Mouse (Mus musculus) forebrain, embryonic 16.5 days (tissue): Measurements from ENCODE around the gene Cd40. TPM values are rescaled to one million over a fixed set of nuclear protein-coding genes. Genes with fewer than 3 reads are reported as not detected.

Source experiments
- ATAC-seq: fragments of 200-750 bp; cut with Nextera tagmentation; 2 replicates; pipeline ENCODE4 v1.8.0; 2017; ENCODE audit warnings: mild to moderate bottlenecking, moderate library complexity
- H3K27ac ChIP-seq: fragments of 300-500 bp; sonication (generic); 2 replicates; pipeline ENCODE4 v1.5.1; 2014; ENCODE audit warnings: low read length, control low read depth
- H3K27me3 ChIP-seq: fragments of 300-500 bp; sonication (generic); replicated peaks from 2 replicates; pipeline ENCODE4 v1.6.1; 2014; ENCODE audit warnings: low read length; ENCODE audit not compliant: control insufficient read depth, insufficient read depth
- H3K36me3 ChIP-seq: fragments of 300-500 bp; sonication (generic); 2 replicates; pipeline ENCODE4 v1.6.1; 2014; ENCODE audit not compliant: control insufficient read depth, insufficient read depth
- H3K4me1 ChIP-seq: fragments of 300-500 bp; sonication (generic); replicated peaks from 2 replicates; pipeline ENCODE4 v1.6.1; 2014; ENCODE audit warnings: low read length; ENCODE audit not compliant: control insufficient read depth, insufficient read depth
- H3K4me2 ChIP-seq: fragments of 300-500 bp; sonication (generic); 2 replicates; pipeline ENCODE4 v1.6.1; 2014; ENCODE audit warnings: mild to moderate bottlenecking, low read length, control low read depth
- H3K4me3 ChIP-seq: fragments of 300-500 bp; sonication (generic); replicated peaks from 2 replicates; pipeline ENCODE4 v1.5.1; 2014; ENCODE audit warnings: mild to moderate bottlenecking, low read length, control low read depth
- H3K9ac ChIP-seq: fragments of 300-500 bp; sonication (generic); replicated peaks from 2 replicates; pipeline ENCODE4 v1.6.1; 2014; ENCODE audit warnings: low read depth, low read length, control low read depth
- H3K9me3 ChIP-seq: fragments of 300-500 bp; sonication (generic); 2 replicates; pipeline ENCODE4 v1.6.1; 2016; ENCODE audit warnings: low read length; ENCODE audit not compliant: control insufficient read depth
- WGBS: fragments of 180-500 bp; shearing (Covaris S2); extraction: QIAGEN DNeasy Blood & Tissue Kit; methylation state at CpG from one replicate; pipeline ENCODE4 v1.1.7; 2014; 5-methylcytosine and 5-hydroxymethylcytosine counted together
- polyA plus RNA-seq: library from polyadenylated mRNA; unstranded; fragments of >200 nt; fragmentation: Nextera tagmentation; extraction: Ambion mirVana; gene quantifications from 2 replicates; pipeline ENCODE4 v1.2.1, GENCODE M21; 2015

Gene Cd40
- 5.0 and 6.2 TPM in 2 replicates for polyA plus RNA-seq

DNA sequence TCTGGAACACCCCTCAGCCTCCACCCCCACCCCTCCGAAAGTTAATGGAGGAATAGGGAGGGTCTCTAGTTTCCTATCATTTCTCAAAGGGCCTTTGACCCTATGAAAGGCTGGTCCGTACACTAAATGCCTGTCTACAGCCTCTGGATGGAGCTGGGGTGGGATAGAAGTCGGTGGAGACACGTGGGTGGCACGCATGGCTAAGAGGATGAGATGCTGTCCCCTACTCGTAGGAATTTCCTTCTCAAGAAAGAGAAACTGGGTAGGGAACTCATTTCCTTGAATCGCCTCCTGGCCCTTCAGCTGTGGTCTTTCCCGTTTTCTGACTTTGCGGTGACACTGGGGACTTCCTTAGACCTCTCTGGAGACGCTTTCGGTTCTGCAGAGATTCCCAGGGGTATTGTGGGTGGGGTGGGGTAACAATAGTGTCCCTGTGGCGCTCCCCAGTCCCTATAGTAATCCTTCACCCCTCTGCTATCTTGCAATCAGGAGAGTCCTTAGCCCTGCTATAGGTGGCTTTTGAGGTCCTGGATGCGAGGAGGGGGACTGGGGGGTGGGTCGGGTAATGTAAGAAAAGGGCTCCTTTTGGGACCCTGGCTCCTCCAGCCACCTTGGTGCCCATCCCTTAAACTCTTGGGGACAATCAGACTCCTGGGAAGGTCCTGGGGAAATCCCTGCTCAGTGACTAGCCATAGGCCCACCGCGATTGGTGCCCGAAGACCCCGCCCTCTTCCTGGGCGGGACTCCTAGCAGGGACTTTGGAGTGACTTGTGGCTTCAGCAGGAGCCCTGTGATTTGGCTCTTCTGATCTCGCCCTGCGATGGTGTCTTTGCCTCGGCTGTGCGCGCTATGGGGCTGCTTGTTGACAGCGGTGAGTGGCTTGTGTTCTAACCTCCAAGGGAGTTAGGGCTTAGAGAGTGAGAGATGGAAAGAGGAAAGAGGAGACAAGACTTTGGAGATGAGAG, at the start of gene Cd40:
Cd40 (plus strand) TSS at position 740 of the 965 bp plus-strand sequence.
- H3K9ac ChIP-seq: no peak within 1 kb of the TSS
- WGBS: 11% methylated on average over 25 of the region's 25 CpGs
- no peak for ATAC-seq
- peak within 1 kb of the TSS; percentile 4; the same call in 1 of the 2 replicates for H3K4me2 ChIP-seq
- no peak within 1 kb of the TSS for H3K4me3 ChIP-seq
- peaks cover 3% of the 10 kb centered on the region; the same call in 1 of the 2 replicates for H3K4me1 ChIP-seq
- no peaks in the 10 kb centered on the region for H3K9me3 ChIP-seq
- H3K27me3 ChIP-seq: peaks cover 3% of the 10 kb centered on the region; the same call in 1 of the 2 replicates
- H3K36me3 ChIP-seq: no peaks in the 10 kb centered on the region
- H3K27ac ChIP-seq: no peak within 1 kb of the TSS

DNA sequence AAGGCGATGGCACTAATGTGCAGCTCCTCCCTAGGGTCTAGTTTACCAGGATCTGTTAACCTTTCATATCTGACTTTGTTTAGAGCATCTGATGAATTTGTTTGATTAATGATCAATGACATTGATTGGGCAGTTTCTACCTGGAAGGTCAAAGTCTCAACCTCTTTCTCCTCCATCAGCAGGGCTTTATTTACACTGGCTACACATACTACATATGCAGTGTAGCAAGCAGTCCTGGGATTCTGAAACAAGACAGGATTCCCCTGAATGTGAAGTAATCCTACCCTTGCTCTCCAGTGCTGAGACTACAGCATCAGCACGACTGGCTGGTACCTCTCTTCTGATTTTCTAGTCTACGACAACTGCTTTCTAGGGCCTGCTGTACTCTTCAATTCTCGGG, 48.6 kb upstream of the Cd40 start:
- Histone ChIP-seq H3K4me2 (no peak overlapping the region), H3K9ac (no peak overlapping the region), H3K9me3 (no peaks in the 10 kb centered on the region), H3K4me1 (no peaks in the 10 kb centered on the region), H3K27ac (no peak overlapping the region), H3K27me3 (no peaks in the 10 kb centered on the region), H3K36me3 (peaks cover 86% of the 10 kb centered on the region), H3K4me3 (no peak overlapping the region)
- 98% methylated on average over 4 of the region's 4 CpGs for WGBS
- no peak for ATAC-seq

DNA sequence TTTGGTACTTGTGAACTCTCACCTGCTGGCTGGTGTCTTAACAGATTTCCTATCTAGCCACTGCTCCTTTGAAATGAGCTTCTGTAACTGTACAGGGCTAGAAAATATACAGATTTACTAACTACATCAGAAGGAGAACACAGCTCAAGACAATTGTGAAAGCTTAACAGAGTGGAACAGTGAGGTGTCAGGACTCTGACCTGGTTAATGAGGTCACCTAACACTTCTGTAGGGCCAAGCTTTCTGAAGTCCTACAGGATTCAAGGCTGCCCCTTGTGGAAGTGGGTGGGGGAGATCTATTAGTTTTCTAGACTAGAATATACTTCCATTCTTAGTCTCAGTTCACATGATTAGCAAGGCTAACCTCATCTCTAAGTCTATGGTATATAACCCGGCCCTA, 47.4 kb upstream of the Cd40 start:
- WGBS: 89% methylated on average over 1 of the region's 1 CpGs
- Histone ChIP-seq H3K27ac (no peak overlapping the region), H3K27me3 (no peaks in the 10 kb centered on the region), H3K4me3 (no peak overlapping the region), H3K36me3 (peaks cover 85% of the 10 kb centered on the region), H3K4me1 (no peaks in the 10 kb centered on the region), H3K4me2 (no peak overlapping the region), H3K9me3 (no peaks in the 10 kb centered on the region), H3K9ac (no peak overlapping the region)
- no peak for ATAC-seq

DNA sequence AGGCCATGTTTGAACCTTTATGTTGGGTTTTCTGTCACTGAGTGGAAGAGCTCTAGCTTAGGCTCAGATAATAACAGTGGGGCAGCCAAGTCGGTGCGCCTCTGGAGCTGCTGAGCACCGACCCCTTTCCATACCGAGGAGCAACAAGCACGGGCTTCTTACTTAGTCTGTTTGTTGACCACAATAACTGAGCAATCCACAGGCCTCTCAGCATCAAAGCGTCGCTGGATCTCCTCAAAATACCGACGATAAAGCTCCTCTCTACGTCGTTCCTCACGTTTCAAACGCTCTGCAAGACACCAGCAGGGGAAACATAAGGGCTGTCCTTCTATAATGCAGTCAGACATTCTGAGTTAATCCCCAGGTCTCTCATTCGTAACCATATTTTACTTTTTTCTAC, 46.3 kb upstream of the Cd40 start:
- Histone ChIP-seq H3K27me3 (no peaks in the 10 kb centered on the region), H3K27ac (no peak overlapping the region), H3K9me3 (no peaks in the 10 kb centered on the region), H3K9ac (no peak overlapping the region), H3K4me2 (no peak overlapping the region), H3K4me3 (no peak overlapping the region), H3K36me3 (peaks cover 73% of the 10 kb centered on the region), H3K4me1 (no peaks in the 10 kb centered on the region)
- ATAC-seq: no peak
- 96% methylated on average over 14 of the region's 14 CpGs for WGBS

DNA sequence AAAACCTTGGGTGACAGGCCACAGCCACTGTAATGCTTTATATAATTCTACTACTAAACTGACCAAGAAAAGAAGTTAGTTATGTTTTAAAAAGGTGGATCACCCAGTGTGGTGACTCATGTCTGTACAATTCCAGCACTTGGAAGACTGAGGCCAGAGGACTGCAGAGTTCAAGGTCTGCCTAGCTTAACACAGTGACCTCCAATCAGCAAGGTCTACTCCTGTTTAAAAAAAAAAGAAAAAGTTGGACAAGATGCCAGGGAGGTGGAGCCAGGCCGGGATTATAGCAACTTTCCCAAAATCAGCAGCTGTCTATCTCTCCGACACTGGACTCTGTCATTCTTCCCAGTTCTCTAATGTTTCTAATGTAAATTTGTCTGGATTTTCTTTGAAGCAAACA, 45.8 kb upstream of the Cd40 start:
- ATAC-seq: no peak
- H3K4me3 ChIP-seq: no peak overlapping the region

DNA sequence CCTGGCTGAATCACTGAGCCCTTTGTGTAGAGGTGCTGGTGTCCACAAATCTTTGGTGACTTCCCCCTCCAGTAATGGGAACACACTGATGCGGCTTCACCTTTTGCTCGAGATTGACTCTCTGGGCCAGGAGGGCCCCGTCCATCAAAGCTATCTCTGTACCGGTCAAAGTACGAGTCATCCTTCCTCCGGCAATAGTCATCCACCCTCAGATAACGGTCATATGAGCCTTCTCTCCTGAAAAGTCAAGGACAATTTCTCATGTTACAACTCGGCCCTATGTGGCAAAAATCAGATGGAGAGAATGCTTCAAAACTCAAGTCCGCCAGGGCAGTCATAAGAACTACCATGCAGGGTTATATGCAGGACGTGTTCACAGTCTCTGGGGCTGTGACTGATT, 45.1 kb upstream of the Cd40 start:
- Histone ChIP-seq H3K4me3 (no peak overlapping the region), H3K27me3 (no peaks in the 10 kb centered on the region), H3K27ac (no peak overlapping the region), H3K9ac (no peak overlapping the region), H3K36me3 (peaks cover 65% of the 10 kb centered on the region), H3K4me2 (no peak overlapping the region), H3K9me3 (no peaks in the 10 kb centered on the region), H3K4me1 (no peaks in the 10 kb centered on the region)
- WGBS: 93% methylated on average over 10 of the region's 10 CpGs
- no peak for ATAC-seq

More for the DNA sequence above, 45.8 kb upstream of the Cd40 start:
- no peaks in the 10 kb centered on the region for H3K4me1 ChIP-seq
- H3K9me3 ChIP-seq: no peaks in the 10 kb centered on the region
- no peak overlapping the region for H3K9ac ChIP-seq
- no peak overlapping the region for H3K4me2 ChIP-seq
- WGBS: 75% methylated on average over 2 of the region's 2 CpGs
- peaks cover 71% of the 10 kb centered on the region for H3K36me3 ChIP-seq
- H3K27ac ChIP-seq: no peak overlapping the region
- H3K27me3 ChIP-seq: no peaks in the 10 kb centered on the region

DNA sequence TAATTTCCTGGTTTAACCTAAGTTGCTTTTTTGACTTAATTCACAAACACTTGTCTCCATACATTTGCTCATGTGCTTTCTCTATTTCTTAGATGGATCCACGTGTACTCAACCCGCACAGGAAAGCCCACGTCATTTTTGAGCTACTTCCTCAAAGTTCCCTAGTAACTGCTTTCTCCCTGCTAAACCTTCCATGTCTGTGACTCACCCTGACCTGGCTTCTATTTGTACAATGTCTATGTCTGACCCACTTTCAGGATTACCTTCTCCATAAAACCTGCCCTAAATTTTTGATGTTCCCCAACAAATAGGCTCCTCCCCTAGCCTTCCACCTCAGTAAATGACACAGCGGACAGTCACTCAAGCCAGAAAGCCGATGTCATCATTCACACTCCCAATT, 40.5 kb upstream of the Cd40 start:
- no peak for ATAC-seq
- no peak overlapping the region for H3K9ac ChIP-seq
- H3K4me1 ChIP-seq: no peaks in the 10 kb centered on the region
- no peak overlapping the region for H3K4me3 ChIP-seq
- no peaks in the 10 kb centered on the region for H3K27me3 ChIP-seq
- H3K4me2 ChIP-seq: no peak overlapping the region
- H3K27ac ChIP-seq: no peak overlapping the region
- H3K9me3 ChIP-seq: no peaks in the 10 kb centered on the region
- 95% methylated on average over 5 of the region's 5 CpGs for WGBS
- peaks cover 29% of the 10 kb centered on the region for H3K36me3 ChIP-seq

DNA sequence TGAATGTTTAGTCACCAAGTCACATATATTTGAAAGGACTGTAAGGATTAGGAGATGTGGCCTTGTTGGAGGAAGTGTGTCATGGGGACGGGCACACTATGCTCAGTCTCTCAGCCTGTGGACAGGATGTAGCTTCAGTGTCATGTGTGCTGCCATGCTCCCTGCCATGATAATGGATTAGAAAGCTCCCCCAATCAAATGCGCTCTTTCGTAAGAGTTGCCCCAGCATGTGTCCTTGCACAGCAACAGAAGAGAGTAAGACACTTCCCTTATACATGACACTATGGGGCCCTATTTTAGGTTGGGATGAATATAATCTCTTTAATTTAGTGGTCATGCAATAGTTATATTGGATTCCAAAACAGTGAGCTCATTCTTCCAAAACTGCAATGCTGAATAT, 34.9 kb upstream of the Cd40 start:
- 84% methylated on average over 3 of the region's 3 CpGs for WGBS
- no peak for ATAC-seq

DNA sequence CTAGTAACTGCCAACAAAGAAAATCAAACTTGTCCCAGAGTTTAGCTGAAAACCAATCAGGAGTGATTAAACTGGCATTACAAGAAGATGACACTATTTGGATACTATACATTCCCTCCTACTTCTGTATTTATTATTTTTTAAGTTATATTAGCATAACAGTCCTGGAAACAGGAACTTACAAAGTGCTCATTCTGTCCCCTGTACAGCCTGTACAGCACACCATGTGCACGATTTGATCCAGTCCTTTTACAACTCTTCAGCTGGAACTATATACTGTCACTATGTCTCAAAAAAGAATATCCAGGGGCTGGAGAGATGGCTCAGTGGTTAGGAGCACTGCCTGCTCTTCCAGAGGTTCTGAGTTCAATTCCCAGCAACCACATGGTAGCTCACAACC, 28.3 kb upstream of the Cd40 start:
- no peaks in the 10 kb centered on the region for H3K36me3 ChIP-seq
- 81% methylated on average over 1 of the region's 1 CpGs for whole genome bisulfite sequencing
- no peaks in the 10 kb centered on the region for H3K9me3 ChIP-seq

More for the DNA sequence above, 34.9 kb upstream of the Cd40 start:
- no peak overlapping the region for H3K4me3 ChIP-seq
- no peak overlapping the region for H3K4me2 ChIP-seq
- no peaks in the 10 kb centered on the region for H3K9me3 ChIP-seq
- no peak overlapping the region for H3K27ac ChIP-seq
- H3K9ac ChIP-seq: no peak overlapping the region
- H3K4me1 ChIP-seq: no peaks in the 10 kb centered on the region; the same call in 1 of the 2 replicates
- H3K27me3 ChIP-seq: no peaks in the 10 kb centered on the region
- peaks cover 4% of the 10 kb centered on the region for H3K36me3 ChIP-seq

More for the DNA sequence above, 28.3 kb upstream of the Cd40 start:
- no peak for ATAC-seq
- H3K9ac ChIP-seq: no peak overlapping the region
- no peak overlapping the region for H3K4me3 ChIP-seq
- no peaks in the 10 kb centered on the region for H3K27me3 ChIP-seq
- H3K4me2 ChIP-seq: no peak overlapping the region
- H3K4me1 ChIP-seq: peaks cover 18% of the 10 kb centered on the region
- no peak overlapping the region for H3K27ac ChIP-seq
